Comparison of ENCODE assay signal across 17 mouse cellular contexts in genomic region chr17:80051682-80052081, GRCm38 (mm10).
"Had no signal": no experiment of that assay in that cellular context is flagged by ENCODE, and none has a peak within 500 bp of the region (broad histone marks: within the 10 kb centered on the region; RNA-seq: fewer than 3 reads in every experiment).

No protein-coding gene starts in this region.

- ATAC-seq: midbrain, embryonic 15.5 days had no signal

- H3K4me2 ChIP-seq: liver, embryonic 15.5 days; lung, embryonic 15.5 days; midbrain, embryonic 11.5 days; midbrain, embryonic 15.5 days; neural tube, embryonic 13.5 days had no signal

- H3K9ac ChIP-seq: liver, embryonic 15.5 days; lung, embryonic 15.5 days; midbrain, embryonic 15.5 days; neural tube, embryonic 13.5 days had no signal

- H3K9me3 ChIP-seq: limb, embryonic 10.5 days; liver, embryonic 15.5 days; lung, embryonic 15.5 days; megakaryocyte, embryonic 14.5 days; midbrain, embryonic 15.5 days; neural tube, embryonic 13.5 days had no signal

- H3K27me3 ChIP-seq: liver, embryonic 15.5 days; lung, embryonic 15.5 days; megakaryocyte, embryonic 14.5 days; midbrain, embryonic 15.5 days; neural tube, embryonic 13.5 days had no signal

- DNase-seq: kidney, adult 11 months; kidney, adult 9 months; kidney, postnatal 36 days; lung, postnatal 14 days; right cerebral cortex, postnatal 14 days; thymus, adult 18-20 months; thymus, postnatal 14 days had no signal

- H3K4me1 ChIP-seq: limb, embryonic 10.5 days; lung, embryonic 15.5 days; midbrain, embryonic 15.5 days had no signal

- H3K4me3 ChIP-seq: left cerebral cortex, adult 2 months; limb, embryonic 10.5 days; liver, embryonic 15.5 days; lung, embryonic 15.5 days; megakaryocyte, embryonic 14.5 days; midbrain, embryonic 15.5 days; neural tube, embryonic 13.5 days had no signal

- H3K27ac ChIP-seq: kidney, postnatal 0 days; left cerebral cortex, adult 2 months; limb, embryonic 10.5 days; liver, embryonic 15.5 days; lung, embryonic 15.5 days; macrophage; midbrain, embryonic 15.5 days; neural tube, embryonic 13.5 days had no signal
